17 mouse cellular contexts compared by ENCODE assay signal in the genomic region with DNA sequence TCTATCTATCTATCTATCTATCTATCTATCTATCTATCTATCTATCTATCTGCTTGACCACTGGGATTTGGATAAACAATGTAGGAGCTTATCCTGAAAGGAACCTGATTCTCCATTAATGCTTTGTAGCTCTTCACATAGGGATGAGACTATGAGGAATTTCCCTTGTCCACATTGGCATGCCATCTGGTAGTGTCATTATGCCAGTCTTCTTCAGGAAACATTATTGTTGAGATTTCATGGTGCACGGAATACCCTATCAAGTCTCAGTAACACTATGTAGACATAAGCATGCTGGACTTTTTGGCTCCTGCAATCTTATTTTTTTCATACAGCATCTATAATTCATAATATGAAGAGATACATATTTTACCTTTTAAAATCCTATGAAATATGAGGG.
A peak's percentile ranks its signal among the peaks of the same experiment; 100 is the strongest.
DNase-seq lines count a peak whose midpoint lies in the region; ATAC-seq and TF ChIP-seq lines count a peak whose summit lies in the region.
"Had no signal": no experiment of that assay in that cellular context is flagged by ENCODE, and none has a peak within 500 bp of the region (broad histone marks: within the 10 kb centered on the region; RNA-seq: fewer than 3 reads in every experiment).

No protein-coding gene starts in this region.

- H3K27ac ChIP-seq in forebrain, embryonic 16.5 days (ENCODE audit: low read length) = no peak overlapping the region; the same call in 1 of the 2 replicates
- H3K27ac ChIP-seq in forebrain, embryonic 11.5 days (ENCODE audit: low read depth, low read length) = no peak overlapping the region
- H3K27ac ChIP-seq in left cerebral cortex, adult 2 months = no peak overlapping the region
- H3K27ac ChIP-seq: embryonic facial prominence, embryonic 10.5 days; liver, embryonic 15.5 days; neural tube, embryonic 15.5 days had no signal

- H3K4me1 ChIP-seq in forebrain, embryonic 16.5 days (replicated peaks; ENCODE audit: control insufficient read depth, insufficient read depth, low read length) = peaks cover 8% of the 10 kb centered on the region; the same call in 1 of the 2 replicates
- peaks cover 3% of the 10 kb centered on the region for H3K4me1 ChIP-seq in forebrain, embryonic 11.5 days (replicated peaks; ENCODE audit: control insufficient read depth, insufficient read depth, low read length)
- H3K4me1 ChIP-seq: embryonic facial prominence, embryonic 10.5 days; liver, embryonic 15.5 days had no signal

- H3K27me3 ChIP-seq in forebrain, embryonic 16.5 days (replicated peaks; ENCODE audit: control insufficient read depth, insufficient read depth, low read length) = no peaks in the 10 kb centered on the region
- no peaks in the 10 kb centered on the region for H3K27me3 ChIP-seq in forebrain, embryonic 11.5 days (ENCODE audit: control insufficient read depth, insufficient read depth, low read length)
- H3K27me3 ChIP-seq: liver, embryonic 15.5 days; neural tube, embryonic 15.5 days had no signal

- WGBS in forebrain, embryonic 16.5 days = 50% methylated on average over 1 of the region's 1 CpGs
- WGBS in forebrain, embryonic 11.5 days = 92% methylated on average over 1 of the region's 1 CpGs

- intact Hi-C loops in left cerebral cortex, adult 2 months (cut with DNase I) = no loop called here

- H3K9me3 ChIP-seq in forebrain, embryonic 16.5 days (ENCODE audit: control insufficient read depth, low read length) = no peaks in the 10 kb centered on the region
- H3K9me3 ChIP-seq in forebrain, embryonic 11.5 days (ENCODE audit: control insufficient read depth, low read length) = no peaks in the 10 kb centered on the region
- H3K9me3 ChIP-seq: embryonic facial prominence, embryonic 10.5 days; liver, embryonic 15.5 days; neural tube, embryonic 15.5 days had no signal

- no peak for DNase-seq in forebrain, embryonic 11.5 days (ENCODE audit: low spot score)
- DNase-seq in brain, adult 2 months (ENCODE audit: low read depth, low spot score) = peak; percentile 87
- peak; percentile 59 to 71 for DNase-seq in cerebellum, adult 18-20 months
- peak; percentile 12 to 59 for DNase-seq in cerebellum, postnatal 36 days
- DNase-seq in left cerebral cortex, adult 2 months (ENCODE audit: extremely low spot score in 1 of 2, low spot score in 2 of 2) = no peak
- no peak for DNase-seq in urinary bladder, postnatal 14 days (ENCODE audit: low spot score)
- DNase-seq: B cell, adult 2 months; gastrocnemius, postnatal 14 days; kidney, adult 2 months; kidney, postnatal 36 days; lung, postnatal 10 days; thymus, postnatal 4 days had no signal

- H3K4me3 ChIP-seq in forebrain, embryonic 16.5 days (replicated peaks; ENCODE audit: low read length) = no peak overlapping the region
- no peak overlapping the region for H3K4me3 ChIP-seq in forebrain, embryonic 11.5 days (ENCODE audit: low read depth, low read length)
- H3K4me3 ChIP-seq in left cerebral cortex, adult 2 months = no peak overlapping the region
- H3K4me3 ChIP-seq: embryonic facial prominence, embryonic 10.5 days; liver, embryonic 15.5 days; myocyte; neural tube, embryonic 15.5 days had no signal

- TF ChIP-seq CTCF in left cerebral cortex, adult 2 months (IDR thresholded peaks at IDR 0.05) = no peak

- H3K4me2 ChIP-seq in forebrain, embryonic 16.5 days (ENCODE audit: low read length) = no peak overlapping the region
- H3K4me2 ChIP-seq in forebrain, embryonic 11.5 days (ENCODE audit: low read depth, low read length, severe bottlenecking) = no peak overlapping the region
- H3K4me2 ChIP-seq: liver, embryonic 15.5 days; neural tube, embryonic 15.5 days had no signal

- no peaks in the 10 kb centered on the region for H3K36me3 ChIP-seq in forebrain, embryonic 16.5 days (ENCODE audit: control insufficient read depth, insufficient read depth)
- no peaks in the 10 kb centered on the region for H3K36me3 ChIP-seq in forebrain, embryonic 11.5 days (ENCODE audit: control insufficient read depth, insufficient read depth, low read length)
- H3K36me3 ChIP-seq: embryonic facial prominence, embryonic 10.5 days; liver, embryonic 15.5 days; neural tube, embryonic 15.5 days had no signal

- H3K9ac ChIP-seq in forebrain, embryonic 16.5 days (replicated peaks; ENCODE audit: low read depth, low read length) = no peak overlapping the region
- no peak overlapping the region for H3K9ac ChIP-seq in forebrain, embryonic 11.5 days (ENCODE audit: low read length)
- H3K9ac ChIP-seq: liver, embryonic 15.5 days; neural tube, embryonic 15.5 days had no signal

- ATAC-seq in forebrain, embryonic 16.5 days = peak; percentile 44
- no peak for ATAC-seq in forebrain, embryonic 11.5 days (replicated peaks; ENCODE audit: low FRiP score)

Comparison
In these comparisons a context has a peak if more than half of its experiments do, and no peak if none do; other contexts are left out.
1. DNase-seq: peak in brain, adult 2 months (single experiment), cerebellum, adult 18-20 months (2 of 2) and cerebellum, postnatal 36 days (2 of 2); none in forebrain, embryonic 11.5 days (single experiment), left cerebral cortex, adult 2 months (0 of 2) and urinary bladder, postnatal 14 days (single experiment).